Mouse (Mus musculus) megakaryocyte, embryonic 14.5 days (primary cell): Measurements from ENCODE around the gene Calcoco1. TPM values are rescaled to one million over a fixed set of nuclear protein-coding genes. Genes with fewer than 3 reads are reported as not detected.

Source experiments
- H3K27me3 ChIP-seq: replicated peaks from 2 replicates; pipeline ENCODE3; 2012; ENCODE audit warnings: inconsistent platforms
- H3K36me3 ChIP-seq: replicated peaks from 2 replicates; pipeline ENCODE3; 2012; ENCODE audit warnings: low read length, inconsistent platforms, mixed read lengths
- H3K4me1 ChIP-seq: 2 replicates; pipeline ENCODE4 v1.6.1; 2012; ENCODE audit warnings: inconsistent platforms
- H3K4me3 ChIP-seq: replicated peaks from 2 replicates; pipeline ENCODE3; 2012; ENCODE audit warnings: moderate library complexity, mild to moderate bottlenecking, inconsistent platforms
- H3K9me3 ChIP-seq: 2 replicates; pipeline ENCODE4 v1.6.1; 2012; ENCODE audit warnings: inconsistent platforms
- FLI1 ChIP-seq: IDR thresholded peaks from 2 replicates; pipeline ENCODE4 v1.6.1; 2012; ENCODE audit warnings: low read length, inconsistent platforms, mixed read lengths
- GATA1 ChIP-seq: IDR thresholded peaks from 3 replicates; pipeline ENCODE4 v1.6.1; 2012; ENCODE audit warnings: mixed read lengths, low read length, inconsistent platforms, borderline replicate concordance
- polyA plus RNA-seq: library from polyadenylated mRNA; stranded (reverse); fragments of >175 nt; gene quantifications from 2 replicates; pipeline ENCODE4 v1.2.3, GENCODE M21; 2012; ENCODE audit warnings: low replicate concordance; ENCODE audit not compliant: insufficient read depth

Gene Calcoco1
- polyA plus RNA-seq, 1 experiment: 23.2 TPM

- Histone ChIP-seq H3K4me1 (peaks cover 8% of the 10 kb centered on the region), H3K9me3 (no peaks in the 10 kb centered on the region), H3K36me3 (no peaks in the 10 kb centered on the region), H3K27me3 (peaks cover 80% of the 10 kb centered on the region), H3K4me3 (no peak overlapping the region)
- TF ChIP-seq GATA1: no peak
- TF ChIP-seq FLI1: no peak
These were observed 23.8 kb downstream of the Calcoco1 start for GRCm38 (mm10) chr15:102698193-102698592.

- H3K27me3 ChIP-seq: peaks cover 93% of the 10 kb centered on the region
- peaks cover 17% of the 10 kb centered on the region for H3K4me1 ChIP-seq
- no peaks in the 10 kb centered on the region for H3K9me3 ChIP-seq
- H3K36me3 ChIP-seq: no peaks in the 10 kb centered on the region
- TF ChIP-seq GATA1: no peak
- no peak for TF ChIP-seq FLI1
- no peak overlapping the region for H3K4me3 ChIP-seq
These were observed 25.1 kb downstream of the Calcoco1 start for GRCm38 (mm10) chr15:102696899-102697298.

- Histone ChIP-seq H3K4me1 (peaks cover 17% of the 10 kb centered on the region), H3K27me3 (peaks cover 90% of the 10 kb centered on the region)
- no peak for TF ChIP-seq FLI1
These were observed 28.4 kb downstream of the Calcoco1 start for GRCm38 (mm10) chr15:102693600-102693999.

GRCm38 (mm10) chr15:102692991-102693411 is 29.0 kb downstream of the Calcoco1 start:
- Histone ChIP-seq H3K4me3 (peak overlapping the region; percentile 89), H3K36me3 (no peaks in the 10 kb centered on the region), H3K4me1 (peaks cover 13% of the 10 kb centered on the region), H3K27me3 (peaks cover 88% of the 10 kb centered on the region), H3K9me3 (no peaks in the 10 kb centered on the region)
- TF ChIP-seq GATA1 (no peak), FLI1 (no peak)

More at GRCm38 (mm10) chr15:102693600-102693999, 28.4 kb downstream of the Calcoco1 start:
- Histone ChIP-seq H3K9me3 (no peaks in the 10 kb centered on the region), H3K36me3 (no peaks in the 10 kb centered on the region), H3K4me3 (no peak overlapping the region)

GRCm38 (mm10) chr15:102692321-102692804 is 29.6 kb downstream of the Calcoco1 start:
- H3K27me3 ChIP-seq: peaks cover 88% of the 10 kb centered on the region
- TF ChIP-seq GATA1 (no peak), FLI1 (no peak)
- no peaks in the 10 kb centered on the region for H3K9me3 ChIP-seq
- peak overlapping the region; percentile 79 for H3K4me3 ChIP-seq
- H3K36me3 ChIP-seq: no peaks in the 10 kb centered on the region
- H3K4me1 ChIP-seq: peaks cover 13% of the 10 kb centered on the region

GRCm38 (mm10) chr15:102685791-102686190 is 36.2 kb downstream of the Calcoco1 start:
- H3K9me3 ChIP-seq: no peaks in the 10 kb centered on the region
- peaks cover 12% of the 10 kb centered on the region for H3K4me1 ChIP-seq
- peaks cover 66% of the 10 kb centered on the region for H3K27me3 ChIP-seq
- H3K36me3 ChIP-seq: no peaks in the 10 kb centered on the region
- no peak overlapping the region for H3K4me3 ChIP-seq
- TF ChIP-seq FLI1 (no peak), GATA1 (no peak)

GRCm38 (mm10) chr15:102683670-102684069 is 38.3 kb downstream of the Calcoco1 start:
- peaks cover 12% of the 10 kb centered on the region for H3K4me1 ChIP-seq
- H3K27me3 ChIP-seq: peaks cover 57% of the 10 kb centered on the region
- no peak overlapping the region for H3K4me3 ChIP-seq
- H3K9me3 ChIP-seq: no peaks in the 10 kb centered on the region
- TF ChIP-seq GATA1: no peak
- no peak for TF ChIP-seq FLI1
- H3K36me3 ChIP-seq: no peaks in the 10 kb centered on the region

- TF ChIP-seq GATA1 (no peak), FLI1 (no peak)
- peaks cover 11% of the 10 kb centered on the region for H3K9me3 ChIP-seq
These were observed 45.6 kb downstream of the Calcoco1 start for GRCm38 (mm10) chr15:102676345-102676744.

GRCm38 (mm10) chr15:102673548-102673947 is 48.4 kb downstream of the Calcoco1 start:
- Histone ChIP-seq H3K36me3 (peaks cover 10% of the 10 kb centered on the region), H3K4me3 (no peak overlapping the region), H3K27me3 (peaks cover 30% of the 10 kb centered on the region), H3K4me1 (peaks cover 27% of the 10 kb centered on the region), H3K9me3 (peaks cover 11% of the 10 kb centered on the region)
- TF ChIP-seq FLI1 (no peak), GATA1 (no peak)

More at GRCm38 (mm10) chr15:102676345-102676744, 45.6 kb downstream of the Calcoco1 start:
- no peaks in the 10 kb centered on the region for H3K36me3 ChIP-seq
- H3K4me1 ChIP-seq: peaks cover 5% of the 10 kb centered on the region
- H3K27me3 ChIP-seq: peaks cover 38% of the 10 kb centered on the region
- no peak overlapping the region for H3K4me3 ChIP-seq

- Histone ChIP-seq H3K36me3 (peaks cover 20% of the 10 kb centered on the region), H3K4me1 (peaks cover 36% of the 10 kb centered on the region), H3K9me3 (peaks cover 11% of the 10 kb centered on the region), H3K4me3 (peak within 1 kb of the TSS; percentile 96), H3K27me3 (peaks cover 28% of the 10 kb centered on the region)
- TF ChIP-seq GATA1: no peak
These were observed 49.5 kb downstream of the Calcoco1 start, which contains the start of gene Atp5g2 for GRCm38 (mm10) chr15:102672215-102673071. TSS of gene Atp5g2 (minus strand) at chr15:102672352.
